Mouse (Mus musculus) limb, embryonic 11.5 days (tissue): ENCODE measurements at regions not wholly inside any gene's neighbourhood (a gene's known extent, or its start where the extent isn't known, plus 50 kb on each side); places are given as distances from the start of the nearest gene placed in this dataset.
A peak's percentile ranks its signal among the peaks of the same experiment; 100 is the strongest.

ENCODE experiments used
- ATAC-seq: fragments of 200-750 bp; cut with Nextera tagmentation; 2 replicates; pipeline ENCODE4 v1.8.0; 2017; ENCODE audit warnings: low read depth; ENCODE audit not compliant: insufficient number of reproducible peaks, low FRiP score, low TSS enrichment
- DNase-seq: peaks from one replicate; pipeline ENCODE4 v3.0.0-alpha.2; 2015; ENCODE audit warnings: low spot score
- H3K27ac ChIP-seq: fragments of 300-500 bp; sonication (generic); replicated peaks from 2 replicates; pipeline ENCODE4 v1.5.1; 2014; ENCODE audit warnings: low read depth, mild to moderate bottlenecking, low read length
- H3K27me3 ChIP-seq: fragments of 300-500 bp; sonication (generic); 2 replicates; pipeline ENCODE4 v1.6.1; 2014; ENCODE audit warnings: mild to moderate bottlenecking, low read length, mixed read lengths; ENCODE audit not compliant: control insufficient read depth, insufficient read depth
- H3K36me3 ChIP-seq: fragments of 300-500 bp; sonication (generic); 2 replicates; pipeline ENCODE4 v1.6.1; 2014; ENCODE audit warnings: mild to moderate bottlenecking, low read length, moderate library complexity, mixed read lengths; ENCODE audit not compliant: control insufficient read depth, insufficient read depth
- H3K4me1 ChIP-seq: fragments of 300-500 bp; sonication (generic); 2 replicates; pipeline ENCODE4 v1.6.1; 2014; ENCODE audit warnings: low read length, mixed read lengths; ENCODE audit not compliant: control insufficient read depth, insufficient read depth
- H3K4me2 ChIP-seq: fragments of 300-500 bp; sonication (generic); 2 replicates; pipeline ENCODE4 v1.6.1; 2014; ENCODE audit warnings: low read depth, mild to moderate bottlenecking, moderate library complexity; ENCODE audit not compliant: severe bottlenecking
- H3K4me3 ChIP-seq: fragments of 300-500 bp; sonication (generic); 2 replicates; pipeline ENCODE4 v1.5.1; 2014; ENCODE audit warnings: low read depth, low read length
- H3K9ac ChIP-seq: fragments of 300-500 bp; sonication (generic); 2 replicates; pipeline ENCODE4 v1.6.1; 2014; ENCODE audit warnings: mild to moderate bottlenecking, low read length
- H3K9me3 ChIP-seq: fragments of 300-500 bp; sonication (generic); 2 replicates; pipeline ENCODE4 v1.6.1; 2016; ENCODE audit warnings: low read length; ENCODE audit not compliant: control insufficient read depth
- WGBS: fragments of 180-500 bp; shearing (Covaris S2); extraction: QIAGEN DNeasy Blood & Tissue Kit; methylation state at CpG from one replicate; pipeline ENCODE4 v1.1.7; 2014; 5-methylcytosine and 5-hydroxymethylcytosine counted together

DNA sequence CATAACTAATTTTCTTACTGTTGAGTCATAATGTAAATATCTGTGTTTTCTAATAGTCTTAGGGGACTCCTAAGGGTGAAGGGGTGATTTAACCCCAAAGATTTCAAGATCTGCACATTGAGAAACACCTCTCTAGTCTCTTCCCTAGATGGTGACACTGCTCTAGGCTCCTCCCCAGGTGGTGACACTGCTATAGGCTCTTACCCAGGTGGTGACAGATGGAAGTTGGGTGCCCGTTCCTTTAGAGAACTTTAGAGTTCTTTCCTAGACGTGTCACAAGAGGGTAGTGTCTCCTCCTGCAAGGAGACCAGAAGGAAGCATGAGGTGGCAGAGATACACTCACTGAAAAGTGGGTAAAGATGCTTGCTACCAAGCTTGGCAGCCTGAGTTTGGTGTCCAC lies 302.2 kb downstream of the Zfp706 start:
- no peaks in the 10 kb centered on the region for H3K4me1 ChIP-seq
- no peaks in the 10 kb centered on the region for H3K36me3 ChIP-seq
- no peak overlapping the region for H3K4me3 ChIP-seq
- H3K9ac ChIP-seq = no peak overlapping the region
- ATAC-seq (no peak), DNase-seq (no peak)
- no peaks in the 10 kb centered on the region for H3K9me3 ChIP-seq
- no peaks in the 10 kb centered on the region for H3K27me3 ChIP-seq
- WGBS = 32% methylated on average over 2 of the region's 2 CpGs
- no peak overlapping the region for H3K4me2 ChIP-seq
- no peak overlapping the region for H3K27ac ChIP-seq

DNA sequence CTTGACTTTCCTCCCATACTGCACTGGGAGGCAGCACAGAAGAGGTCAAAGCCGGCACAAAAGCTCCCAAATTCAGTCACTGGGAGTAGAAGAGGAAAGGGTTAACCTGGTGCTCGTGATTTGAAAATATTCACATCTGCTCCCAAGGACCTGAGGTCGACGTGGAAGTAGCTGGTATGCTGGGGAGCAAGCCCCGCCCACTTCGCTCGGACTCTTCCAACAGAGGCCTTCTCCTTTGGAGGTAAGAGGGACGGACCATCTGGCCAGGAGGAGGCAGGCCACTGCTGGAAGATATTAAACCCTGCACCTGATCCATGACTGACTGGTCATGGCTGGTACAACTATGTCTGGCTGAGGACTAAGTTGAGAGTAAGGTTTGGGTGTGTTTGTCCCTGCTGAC lies 305.7 kb downstream of the Zfp706 start:
- no peak overlapping the region for H3K9ac ChIP-seq
- no peak overlapping the region for H3K4me3 ChIP-seq
- H3K9me3 ChIP-seq = no peaks in the 10 kb centered on the region
- ATAC-seq (no peak), DNase-seq (peak; percentile 47)
- H3K36me3 ChIP-seq = no peaks in the 10 kb centered on the region
- H3K4me1 ChIP-seq = no peaks in the 10 kb centered on the region
- WGBS = 42% methylated on average over 8 of the region's 8 CpGs
- no peaks in the 10 kb centered on the region for H3K27me3 ChIP-seq
- H3K4me2 ChIP-seq = no peak overlapping the region
- no peak overlapping the region for H3K27ac ChIP-seq

- Histone ChIP-seq H3K9ac (no peak overlapping the region), H3K4me2 (no peak overlapping the region), H3K4me3 (no peak overlapping the region), H3K4me1 (no peaks in the 10 kb centered on the region), H3K27me3 (no peaks in the 10 kb centered on the region), H3K27ac (no peak overlapping the region), H3K9me3 (no peaks in the 10 kb centered on the region), H3K36me3 (no peaks in the 10 kb centered on the region)
- no peak for ATAC-seq
- WGBS = 89% methylated on average over 5 of the region's 5 CpGs
- DNase-seq = no peak
Observed at GRCm38 (mm10) chr15:36700196-36700595, 307.4 kb downstream of the Zfp706 start.

DNA sequence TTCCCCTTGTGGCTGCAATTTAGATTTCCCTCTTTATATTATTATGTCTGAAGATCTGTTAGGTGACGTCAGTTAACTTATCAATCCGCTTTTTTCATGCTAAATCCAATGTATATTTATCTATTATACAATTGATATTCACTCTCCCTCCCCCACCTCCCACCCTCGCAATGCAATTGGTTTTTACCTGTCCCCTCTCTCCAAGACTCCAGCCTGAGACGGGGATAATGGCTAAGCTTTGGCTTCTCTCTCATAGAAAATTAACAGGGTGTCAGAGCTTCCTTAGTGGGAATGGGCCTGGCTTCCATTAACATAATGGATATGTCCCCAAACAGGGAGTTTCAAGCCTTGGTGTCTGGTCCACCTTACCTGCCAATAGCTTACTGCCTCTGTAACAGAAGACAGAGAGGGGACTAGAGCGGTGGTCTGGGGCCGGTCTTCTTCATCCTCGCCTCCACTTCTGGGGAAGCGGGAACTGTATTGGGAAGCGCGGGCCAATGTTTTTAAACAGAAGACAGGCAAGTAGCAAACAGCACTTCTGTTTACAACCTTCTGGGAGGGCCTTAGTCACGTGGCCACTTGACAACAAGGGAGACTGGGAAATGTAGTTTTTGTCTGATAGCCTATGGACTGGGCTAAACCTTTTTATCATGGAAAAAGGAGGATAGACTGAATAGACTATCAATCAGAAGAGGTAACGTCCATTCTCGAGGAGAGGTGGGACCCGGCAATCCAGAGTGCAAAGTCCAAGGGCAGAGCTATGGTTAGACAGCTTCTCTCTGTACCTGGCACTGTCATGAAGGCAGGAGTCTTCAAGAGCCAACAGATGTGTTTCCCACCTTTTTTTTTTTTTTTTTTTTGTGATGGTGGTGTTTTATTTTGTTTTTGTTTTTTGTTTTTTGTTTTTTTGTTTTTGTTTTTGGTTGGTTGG lies 312.1 kb downstream of the Zfp706 start:
- Histone ChIP-seq H3K4me2 (peak overlapping the region; percentile 47), H3K27ac (no peak overlapping the region)
- DNase-seq = peak; percentile 52

DNA sequence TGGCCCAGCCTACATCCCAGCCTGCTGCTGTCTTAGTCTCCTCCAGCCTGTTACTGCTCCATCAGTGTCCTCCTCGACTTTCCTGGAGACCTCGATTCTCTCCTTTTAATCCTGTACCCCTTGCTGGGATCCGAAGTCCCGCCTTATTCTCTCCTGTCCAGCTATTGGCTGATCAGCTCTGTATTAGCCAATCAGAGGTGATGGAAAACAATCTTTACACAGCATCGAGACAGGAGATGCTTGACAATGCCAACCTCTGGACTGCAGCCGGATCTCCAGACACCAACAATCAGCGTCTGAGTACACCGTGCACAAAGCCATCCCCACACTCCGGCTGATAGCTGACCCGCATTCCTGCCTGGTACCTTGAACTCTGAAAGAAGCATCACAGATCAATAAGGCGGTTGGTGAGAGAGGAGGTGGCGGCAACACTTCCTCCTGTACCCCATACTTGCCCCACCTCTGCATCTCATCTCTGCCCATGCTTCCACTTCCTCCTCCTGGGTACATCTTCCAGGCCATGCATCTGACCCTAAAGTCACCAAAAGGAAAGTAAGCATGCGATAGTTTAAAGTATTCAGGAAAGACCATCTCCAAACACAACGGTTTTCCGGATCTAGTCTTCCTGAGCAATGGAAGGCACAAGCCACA lies 316.4 kb downstream of the Zfp706 start:
- DNase-seq = peak; percentile 17
- Histone ChIP-seq H3K27me3 (no peaks in the 10 kb centered on the region), H3K4me3 (no peak overlapping the region), H3K27ac (no peak overlapping the region), H3K9me3 (no peaks in the 10 kb centered on the region), H3K4me2 (no peak overlapping the region), H3K9ac (no peak overlapping the region), H3K4me1 (0 out of 2 replicates have a peak, but pooled peaks cover 2% of the 10 kb centered on the region), H3K36me3 (no peaks in the 10 kb centered on the region)
- no peak for ATAC-seq
- 64% methylated on average over 15 of the region's 15 CpGs for WGBS

More for the DNA sequence above, 312.1 kb downstream of the Zfp706 start:
- WGBS = 21% methylated on average over 14 of the region's 14 CpGs
- Histone ChIP-seq H3K9me3 (no peaks in the 10 kb centered on the region), H3K4me1 (no peaks in the 10 kb centered on the region), H3K27me3 (no peaks in the 10 kb centered on the region), H3K4me3 (peak overlapping the region; percentile 28), H3K9ac (no peak overlapping the region), H3K36me3 (no peaks in the 10 kb centered on the region)
- 0 out of 2 replicates have a peak, but pooled peaks have one; percentile 57 for ATAC-seq

DNA sequence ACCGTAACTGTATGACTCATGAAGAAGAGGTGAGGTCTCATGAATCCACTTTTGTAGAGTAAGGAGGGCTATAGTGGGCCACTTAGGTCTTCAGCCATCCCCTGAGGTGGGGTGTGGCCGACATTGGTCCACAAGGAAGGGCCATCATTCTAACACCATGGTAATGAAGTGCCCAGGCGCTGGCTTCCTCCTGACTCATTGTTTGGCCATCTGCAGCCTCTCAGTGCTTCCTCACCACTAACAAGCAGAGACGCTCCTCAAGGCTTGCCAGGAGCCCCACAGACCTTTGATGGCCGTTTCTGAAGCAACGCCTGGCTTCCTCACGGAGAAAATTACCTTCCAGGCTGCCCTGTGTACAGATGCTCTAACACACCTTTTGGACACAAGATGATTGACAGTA lies 317.7 kb downstream of the Zfp706 start:
- 64% methylated on average over 7 of the region's 7 CpGs for WGBS
- Histone ChIP-seq H3K27me3 (no peaks in the 10 kb centered on the region), H3K9ac (no peak overlapping the region), H3K4me3 (no peak overlapping the region), H3K4me2 (no peak overlapping the region), H3K36me3 (no peaks in the 10 kb centered on the region), H3K27ac (no peak overlapping the region), H3K9me3 (no peaks in the 10 kb centered on the region), H3K4me1 (0 out of 2 replicates have a peak, but pooled peaks cover 2% of the 10 kb centered on the region)
- peak; percentile 20 for DNase-seq
- no peak for ATAC-seq

- Histone ChIP-seq H3K4me1 (0 out of 2 replicates have a peak, but pooled peaks cover 2% of the 10 kb centered on the region), H3K36me3 (no peaks in the 10 kb centered on the region), H3K9ac (no peak overlapping the region), H3K4me3 (no peak overlapping the region), H3K27me3 (no peaks in the 10 kb centered on the region), H3K9me3 (no peaks in the 10 kb centered on the region), H3K27ac (no peak overlapping the region), H3K4me2 (no peak overlapping the region)
- DNase-seq (no peak), ATAC-seq (no peak)
- WGBS = 69% methylated on average over 3 of the region's 3 CpGs
Observed at GRCm38 (mm10) chr15:36689301-36689700, 318.3 kb downstream of the Zfp706 start.

- no peaks in the 10 kb centered on the region for H3K9me3 ChIP-seq
- ATAC-seq = no peak
- 9% methylated on average over 17 of the region's 17 CpGs for WGBS
- peak; percentile 20 for DNase-seq
- no peaks in the 10 kb centered on the region for H3K36me3 ChIP-seq
- no peak overlapping the region for H3K9ac ChIP-seq
- no peaks in the 10 kb centered on the region for H3K27me3 ChIP-seq
- H3K27ac ChIP-seq = no peak overlapping the region
- no peak overlapping the region for H3K4me3 ChIP-seq
- 0 out of 2 replicates have a peak, but pooled peaks cover 2% of the 10 kb centered on the region for H3K4me1 ChIP-seq
- H3K4me2 ChIP-seq = peak overlapping the region; percentile 18; the same call in 1 of the 2 replicates
Observed at GRCm38 (mm10) chr15:36688051-36688754, 319.4 kb downstream of the Zfp706 start.
